Mouse (Mus musculus) lung, postnatal 0 days (tissue): Measurements from ENCODE around the gene Eps8. TPM values are rescaled to one million over a fixed set of nuclear protein-coding genes. Genes with fewer than 3 reads are reported as not detected.
A peak's percentile ranks its signal among the peaks of the same experiment; 100 is the strongest.

ENCODE experiments used
- ATAC-seq: fragments of 200-750 bp; cut with Nextera tagmentation; 2 replicates; pipeline ENCODE4 v1.8.0; 2017; ENCODE audit warnings: moderate library complexity
- DNase-seq: peaks from one replicate; pipeline ENCODE4 v3.0.0-alpha.2; 2016; ENCODE audit warnings: low spot score
- H3K27ac ChIP-seq: fragments of 300-500 bp; sonication (generic); 2 replicates; pipeline ENCODE4 v1.5.1; 2014; ENCODE audit warnings: antibody characterized with exemption, mild to moderate bottlenecking, low read length, mixed read lengths
- H3K27me3 ChIP-seq: fragments of 300-500 bp; sonication (generic); replicated peaks from 2 replicates; pipeline ENCODE4 v1.6.1; 2014; ENCODE audit warnings: low read length, mixed read lengths; ENCODE audit not compliant: insufficient read depth
- H3K36me3 ChIP-seq: fragments of 300-500 bp; sonication (generic); 2 replicates; pipeline ENCODE4 v1.6.1; 2014; ENCODE audit warnings: low read length, mixed read lengths; ENCODE audit not compliant: insufficient read depth
- H3K4me1 ChIP-seq: fragments of 300-500 bp; sonication (generic); 2 replicates; pipeline ENCODE4 v1.6.1; 2014; ENCODE audit warnings: antibody characterized with exemption, low read depth, low read length, mixed read lengths; ENCODE audit not compliant: insufficient read depth
- H3K4me2 ChIP-seq: fragments of 300-500 bp; sonication (generic); replicated peaks from 2 replicates; pipeline ENCODE4 v1.6.1; 2014; ENCODE audit warnings: low read depth, mild to moderate bottlenecking, low read length, moderate library complexity, mixed read lengths
- H3K4me3 ChIP-seq: fragments of 300-500 bp; sonication (generic); 2 replicates; pipeline ENCODE4 v1.5.1; 2014; ENCODE audit warnings: low read depth, low read length
- H3K9ac ChIP-seq: fragments of 300-500 bp; sonication (generic); replicated peaks from 2 replicates; pipeline ENCODE4 v1.6.1; 2014; ENCODE audit warnings: low read depth, mild to moderate bottlenecking
- H3K9me3 ChIP-seq: fragments of 300-500 bp; sonication (generic); 2 replicates; pipeline ENCODE4 v1.6.1; 2016; ENCODE audit warnings: low read length, mixed read lengths
- CTCF ChIP-seq: IDR thresholded peaks from 2 replicates; pipeline ENCODE4 v1.5.1; 2016; ENCODE audit warnings: antibody characterized with exemption, mild to moderate bottlenecking
- EP300 ChIP-seq: IDR thresholded peaks from 2 replicates; pipeline ENCODE4 v1.6.1; 2016; ENCODE audit warnings: antibody characterized with exemption, mild to moderate bottlenecking, control low read depth
- WGBS: fragments of 180-500 bp; shearing (Covaris S2); extraction: QIAGEN DNeasy Blood & Tissue Kit; methylation state at CpG from one replicate; pipeline ENCODE4 v1.1.7; 2014; 5-methylcytosine and 5-hydroxymethylcytosine counted together
- polyA plus RNA-seq: library from polyadenylated mRNA; unstranded; fragments of >200 nt; fragmentation: Nextera tagmentation; extraction: Ambion mirVana; gene quantifications from 2 replicates; pipeline ENCODE4 v1.2.1, GENCODE M21; 2015

The Eps8 gene
- polyA plus RNA-seq, 1 experiment from 2014 or later = 27.8 TPM

DNA sequence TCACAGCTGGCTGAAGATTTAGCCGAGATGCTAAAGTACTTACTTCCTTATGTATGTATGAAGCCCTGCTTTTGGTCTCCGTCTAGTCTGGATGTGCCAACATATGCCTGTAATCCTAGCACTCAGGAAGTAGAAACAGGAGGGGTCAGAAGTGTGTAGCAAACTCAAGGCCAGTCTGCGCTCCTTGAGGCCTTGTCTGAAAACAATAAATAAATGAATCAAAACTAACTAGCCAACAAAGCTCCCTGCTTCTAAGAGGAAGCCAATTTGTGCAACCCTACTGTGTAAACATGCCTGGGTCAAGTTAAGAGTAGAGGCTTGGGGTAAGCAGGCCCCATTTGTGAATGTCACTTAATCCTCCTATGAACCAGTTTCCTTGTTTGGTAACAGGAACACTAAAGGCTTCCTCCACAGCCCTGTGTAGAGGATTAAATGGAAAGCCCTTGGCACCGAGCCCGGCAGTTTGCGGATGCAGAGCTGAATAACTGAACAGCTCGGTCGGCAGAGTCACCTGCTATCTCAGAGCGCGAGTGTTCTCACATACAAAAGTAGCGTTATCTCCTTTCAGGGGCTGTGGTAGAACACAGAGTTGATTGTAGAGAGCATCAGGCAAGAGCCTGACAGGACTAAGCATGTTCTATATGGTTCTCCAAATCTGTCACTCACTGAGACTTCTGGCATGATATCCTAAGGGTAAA, 183.6 kb downstream of the Eps8 start:
- Histone ChIP-seq H3K27ac (peak overlapping the region; percentile 51), H3K36me3 (no peaks in the 10 kb centered on the region), H3K9me3 (peaks cover under 1% of the 10 kb centered on the region; the same call in 1 of the 2 replicates), H3K9ac (no peak overlapping the region), H3K4me1 (no peaks in the 10 kb centered on the region; the same call in 1 of the 2 replicates), H3K4me3 (no peak overlapping the region), H3K4me2 (no peak overlapping the region), H3K27me3 (no peaks in the 10 kb centered on the region)
- DNase-seq (peak; percentile 92), ATAC-seq (peak; percentile 93)
- TF ChIP-seq CTCF (0 out of 2 replicates have a peak, but pooled peaks have one; percentile 9), EP300 (peak; percentile 76)
- WGBS = 8% methylated on average over 11 of the region's 11 CpGs

DNA sequence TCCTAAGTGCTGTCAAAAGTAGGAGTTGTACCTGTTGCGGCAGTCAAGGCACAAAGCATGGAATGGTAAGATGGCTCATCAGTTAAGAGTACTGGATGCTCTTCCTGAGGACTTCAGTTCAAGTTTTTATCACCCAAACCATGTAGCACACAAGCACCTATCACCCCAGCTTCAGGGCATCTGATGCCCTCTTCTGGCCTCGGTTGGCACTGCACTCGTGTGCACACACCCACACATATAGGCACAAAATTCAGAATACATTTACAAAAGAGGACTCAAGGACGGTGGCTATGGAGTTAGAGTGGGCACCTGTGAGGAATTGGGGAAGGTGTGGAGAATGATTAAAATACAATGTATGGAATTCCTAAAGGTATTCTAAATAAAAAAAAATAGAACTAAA, 185.1 kb downstream of the Eps8 start:
- Histone ChIP-seq H3K4me1 (no peaks in the 10 kb centered on the region; the same call in 1 of the 2 replicates), H3K27me3 (no peaks in the 10 kb centered on the region), H3K27ac (no peak overlapping the region), H3K36me3 (no peaks in the 10 kb centered on the region), H3K4me3 (no peak overlapping the region), H3K4me2 (no peak overlapping the region), H3K9me3 (no peaks in the 10 kb centered on the region), H3K9ac (no peak overlapping the region)
- DNase-seq = no peak
- WGBS = 96% methylated on average over 4 of the region's 4 CpGs
- no peak for ATAC-seq
- TF ChIP-seq EP300 (no peak), CTCF (peak; percentile 21)

DNA sequence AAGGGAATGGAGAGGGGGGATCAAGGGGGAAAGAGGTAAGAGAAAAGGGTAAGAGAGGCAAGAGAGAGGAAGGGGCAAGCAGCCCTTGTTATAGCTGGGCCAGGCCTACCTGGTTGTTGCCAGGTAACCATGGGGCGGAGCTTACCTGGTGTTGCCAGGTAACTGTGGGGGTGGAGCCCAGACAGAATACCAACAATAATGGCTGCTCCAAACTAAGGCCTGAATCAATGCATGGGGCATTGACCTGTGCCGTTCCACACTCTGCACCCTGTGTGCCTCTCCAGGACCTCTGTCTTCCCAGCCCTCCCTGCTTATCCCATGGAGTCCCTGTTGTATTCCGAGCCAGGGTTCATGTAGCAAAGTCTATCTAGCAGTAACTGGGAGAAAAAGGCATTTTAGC, 187.0 kb downstream of the Eps8 start:
- DNase-seq (no peak), ATAC-seq (no peak)
- H3K27ac ChIP-seq = no peak overlapping the region
- no peaks in the 10 kb centered on the region for H3K36me3 ChIP-seq
- H3K27me3 ChIP-seq = no peaks in the 10 kb centered on the region
- no peaks in the 10 kb centered on the region for H3K9me3 ChIP-seq
- H3K4me2 ChIP-seq = no peak overlapping the region
- TF ChIP-seq CTCF (no peak), EP300 (no peak)
- WGBS = 91% methylated on average over 3 of the region's 3 CpGs
- no peak overlapping the region for H3K4me3 ChIP-seq
- H3K4me1 ChIP-seq = no peaks in the 10 kb centered on the region; the same call in 1 of the 2 replicates
- H3K9ac ChIP-seq = no peak overlapping the region

DNA sequence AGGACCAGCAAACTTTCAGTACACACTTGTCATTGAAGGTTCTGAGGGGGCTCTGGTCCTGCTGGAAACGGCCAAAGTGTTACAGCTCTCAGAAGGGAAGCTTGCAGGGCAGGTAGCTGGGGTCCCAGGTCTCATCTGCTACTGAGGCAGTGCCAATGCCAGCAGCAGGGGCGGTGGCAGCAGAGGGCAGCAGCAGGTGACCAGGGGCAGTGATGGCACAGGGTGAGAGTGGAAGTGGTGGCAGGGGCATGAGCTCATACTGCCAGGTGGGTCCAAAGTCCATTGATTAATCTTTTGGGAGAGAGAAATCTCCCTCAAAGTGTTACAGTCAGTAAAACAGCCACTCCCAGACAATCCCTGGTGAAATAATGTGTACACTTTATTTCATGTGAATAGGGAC, 188.4 kb downstream of the Eps8 start:
- no peaks in the 10 kb centered on the region; the same call in 1 of the 2 replicates for H3K4me1 ChIP-seq
- H3K4me2 ChIP-seq = no peak overlapping the region
- H3K9ac ChIP-seq = no peak overlapping the region
- H3K4me3 ChIP-seq = no peak overlapping the region
- H3K27me3 ChIP-seq = no peaks in the 10 kb centered on the region
- H3K27ac ChIP-seq = no peak overlapping the region
- no peaks in the 10 kb centered on the region for H3K36me3 ChIP-seq
- 75% methylated on average over 2 of the region's 2 CpGs for WGBS
- DNase-seq (no peak), ATAC-seq (no peak)
- no peaks in the 10 kb centered on the region for H3K9me3 ChIP-seq
- TF ChIP-seq EP300 = no peak
- TF ChIP-seq CTCF = no peak

DNA sequence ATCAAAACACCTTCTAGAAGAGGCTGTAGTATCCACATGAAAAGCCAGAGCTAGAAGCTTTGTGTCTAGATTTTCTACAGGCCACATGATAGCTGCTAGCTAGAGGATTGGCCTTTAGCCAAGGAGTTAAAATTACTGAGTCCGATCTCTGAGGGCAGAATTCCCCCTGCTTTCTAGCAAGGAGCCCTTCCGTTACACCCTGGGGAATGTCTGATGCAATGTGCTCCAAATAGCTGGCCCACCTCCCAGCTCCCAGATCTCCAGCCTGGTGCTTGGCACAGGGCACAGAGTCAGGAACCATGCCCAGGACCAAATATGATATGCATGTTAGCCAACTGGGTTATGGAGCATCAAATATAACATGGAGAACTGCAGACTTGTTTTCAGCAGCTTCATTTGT, 189.4 kb downstream of the Eps8 start:
- Histone ChIP-seq H3K27ac (no peak overlapping the region), H3K4me3 (no peak overlapping the region), H3K4me1 (no peaks in the 10 kb centered on the region; the same call in 1 of the 2 replicates), H3K9me3 (no peaks in the 10 kb centered on the region), H3K36me3 (no peaks in the 10 kb centered on the region), H3K9ac (no peak overlapping the region), H3K27me3 (no peaks in the 10 kb centered on the region), H3K4me2 (no peak overlapping the region)
- TF ChIP-seq CTCF (no peak), EP300 (peak; percentile 45; the same call in 1 of the 2 replicates)
- DNase-seq (peak; percentile 79), ATAC-seq (peak; percentile 84)
- 8% methylated on average over 2 of the region's 2 CpGs for WGBS

DNA sequence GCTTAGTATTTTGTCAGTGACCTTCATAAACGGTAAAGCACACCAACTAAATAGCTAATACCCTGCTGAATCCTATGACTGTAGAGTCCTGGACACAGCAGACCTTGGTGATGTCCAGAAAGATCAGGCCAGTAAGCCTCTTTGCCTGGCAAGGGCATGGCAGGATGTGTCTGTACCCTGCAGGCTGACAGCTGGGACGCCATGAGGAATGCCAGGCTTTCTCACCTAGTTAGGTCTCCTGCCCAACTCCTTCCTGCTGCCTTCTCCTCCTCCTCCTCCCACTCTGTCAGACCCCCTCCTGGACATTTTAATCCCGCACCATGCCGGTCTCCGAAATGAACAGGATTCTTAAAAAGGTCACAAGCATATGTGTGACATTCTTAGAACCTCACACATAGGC, 190.9 kb downstream of the Eps8 start:
- 83% methylated on average over 5 of the region's 5 CpGs for WGBS
- DNase-seq = no peak
- no peak overlapping the region for H3K4me3 ChIP-seq
- ATAC-seq = no peak
- no peaks in the 10 kb centered on the region for H3K36me3 ChIP-seq
- no peaks in the 10 kb centered on the region for H3K9me3 ChIP-seq
- H3K4me1 ChIP-seq = no peaks in the 10 kb centered on the region
- no peak overlapping the region for H3K27ac ChIP-seq
- H3K9ac ChIP-seq = no peak overlapping the region
- TF ChIP-seq CTCF (no peak), EP300 (no peak)
- H3K27me3 ChIP-seq = no peaks in the 10 kb centered on the region
- no peak overlapping the region for H3K4me2 ChIP-seq
